Mouse (Mus musculus): ENCODE measurements around the gene Dbn1. TPM values are rescaled to one million over a fixed set of nuclear protein-coding genes. Genes with fewer than 3 reads are reported as not detected.

The Dbn1 gene
- polyA plus RNA-seq, 1 experiment from 2014 or later: 509 TPM

DNA sequence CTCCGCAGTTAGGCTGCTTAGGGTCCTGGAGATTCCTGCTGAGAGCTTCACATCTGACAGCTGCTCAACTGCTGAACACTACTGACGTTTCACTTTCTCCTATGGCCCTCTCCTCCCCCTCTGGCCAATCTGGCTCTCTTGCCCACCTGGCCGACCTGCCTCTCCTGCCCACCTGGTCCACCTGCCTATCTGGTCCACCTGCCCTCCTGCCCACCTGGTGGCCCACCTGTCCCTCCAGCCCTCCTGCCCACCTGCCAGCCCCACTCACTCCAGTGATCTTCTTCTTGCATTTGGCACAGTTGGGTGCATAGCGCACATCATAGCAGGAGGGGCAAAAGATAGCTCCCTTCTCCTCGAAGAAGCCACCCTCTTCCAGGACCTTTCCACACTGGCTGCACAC lies 16.5 kb upstream of the Dbn1 start:
- peaks cover 79% of the 10 kb centered on the region for H3K36me3 ChIP-seq (ENCODE audit: control insufficient read depth, insufficient read depth, low read length)
- H3K4me2 ChIP-seq (ENCODE audit: low read length): no peak overlapping the region
- H3K27me3 ChIP-seq (ENCODE audit: control insufficient read depth, insufficient read depth, low read length): no peaks in the 10 kb centered on the region
- DNase-seq (no peak), ATAC-seq (ENCODE audit: low FRiP score, low TSS enrichment) (no peak)
- no peak overlapping the region for H3K4me3 ChIP-seq (replicated peaks; ENCODE audit: low read depth, low read length)
- WGBS: 88% methylated on average over 5 of the region's 5 CpGs
- H3K9ac ChIP-seq (replicated peaks; ENCODE audit: low read length): no peak overlapping the region
- H3K4me1 ChIP-seq (ENCODE audit: control insufficient read depth, insufficient read depth, low read length): no peaks in the 10 kb centered on the region
- H3K9me3 ChIP-seq (ENCODE audit: control insufficient read depth, low read length): no peaks in the 10 kb centered on the region
- H3K27ac ChIP-seq (replicated peaks; ENCODE audit: low read depth, low read length): no peak overlapping the region

DNA sequence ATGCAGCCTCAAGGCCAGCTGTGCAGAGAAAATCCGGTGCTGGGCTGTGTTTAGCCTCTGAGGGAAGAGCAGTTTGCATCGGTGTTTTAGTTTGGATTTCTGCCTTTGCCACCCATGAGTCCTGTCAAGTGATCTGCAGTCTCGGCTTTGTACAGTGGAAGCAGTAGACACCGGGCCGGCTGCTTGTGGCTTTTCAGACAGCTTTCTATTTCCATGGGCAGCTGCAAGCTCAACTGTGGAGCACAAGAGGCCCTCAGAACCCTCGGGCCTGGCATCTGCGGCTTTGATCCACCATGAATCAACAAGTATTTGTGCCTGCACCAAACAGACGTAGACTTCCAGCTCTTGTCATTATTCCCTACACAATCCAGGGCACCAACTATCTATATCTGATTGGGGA lies 14.5 kb upstream of the Dbn1 start:
- ATAC-seq (ENCODE audit: low FRiP score, low TSS enrichment) (no peak), DNase-seq (no peak)
- WGBS: 86% methylated on average over 8 of the region's 8 CpGs
- Histone ChIP-seq H3K9ac (replicated peaks; ENCODE audit: low read length) (no peak overlapping the region), H3K4me3 (replicated peaks; ENCODE audit: low read depth, low read length) (no peak overlapping the region), H3K36me3 (ENCODE audit: control insufficient read depth, insufficient read depth, low read length) (peaks cover 75% of the 10 kb centered on the region), H3K27me3 (ENCODE audit: control insufficient read depth, insufficient read depth, low read length) (no peaks in the 10 kb centered on the region), H3K27ac (replicated peaks; ENCODE audit: low read depth, low read length) (no peak overlapping the region), H3K4me1 (ENCODE audit: control insufficient read depth, insufficient read depth, low read length) (no peaks in the 10 kb centered on the region), H3K9me3 (ENCODE audit: control insufficient read depth, low read length) (no peaks in the 10 kb centered on the region), H3K4me2 (ENCODE audit: low read length) (no peak overlapping the region)

DNA sequence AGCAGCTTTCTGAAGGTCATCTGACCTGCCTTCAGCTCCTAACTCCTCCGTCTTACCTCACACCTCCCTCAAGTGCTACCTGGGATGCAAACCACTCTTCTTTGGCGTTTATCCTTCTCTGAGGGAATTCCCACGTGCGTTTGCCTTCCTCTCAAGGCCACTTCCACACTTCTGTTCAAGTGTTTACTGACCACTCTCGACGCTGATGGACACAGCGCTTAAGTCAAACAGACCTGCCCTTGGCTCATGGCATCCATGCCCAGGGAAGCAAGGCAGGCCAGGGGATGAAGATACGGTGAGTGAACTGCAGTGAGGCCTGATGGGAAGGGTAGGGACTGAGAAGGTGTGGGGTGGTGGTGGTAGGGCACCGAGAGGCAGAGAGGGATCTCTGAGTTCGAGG lies 12.7 kb upstream of the Dbn1 start:
- Histone ChIP-seq H3K9ac (replicated peaks; ENCODE audit: low read length) (no peak overlapping the region), H3K4me3 (replicated peaks; ENCODE audit: low read depth, low read length) (no peak overlapping the region), H3K4me2 (ENCODE audit: low read length) (no peak overlapping the region), H3K27ac (replicated peaks; ENCODE audit: low read depth, low read length) (no peak overlapping the region), H3K4me1 (ENCODE audit: control insufficient read depth, insufficient read depth, low read length) (peaks cover 12% of the 10 kb centered on the region), H3K27me3 (ENCODE audit: control insufficient read depth, insufficient read depth, low read length) (no peaks in the 10 kb centered on the region), H3K9me3 (ENCODE audit: control insufficient read depth, low read length) (no peaks in the 10 kb centered on the region), H3K36me3 (ENCODE audit: control insufficient read depth, insufficient read depth, low read length) (peaks cover 57% of the 10 kb centered on the region)
- DNase-seq (no peak), ATAC-seq (ENCODE audit: low FRiP score, low TSS enrichment) (no peak)
- 86% methylated on average over 10 of the region's 10 CpGs for WGBS

DNA sequence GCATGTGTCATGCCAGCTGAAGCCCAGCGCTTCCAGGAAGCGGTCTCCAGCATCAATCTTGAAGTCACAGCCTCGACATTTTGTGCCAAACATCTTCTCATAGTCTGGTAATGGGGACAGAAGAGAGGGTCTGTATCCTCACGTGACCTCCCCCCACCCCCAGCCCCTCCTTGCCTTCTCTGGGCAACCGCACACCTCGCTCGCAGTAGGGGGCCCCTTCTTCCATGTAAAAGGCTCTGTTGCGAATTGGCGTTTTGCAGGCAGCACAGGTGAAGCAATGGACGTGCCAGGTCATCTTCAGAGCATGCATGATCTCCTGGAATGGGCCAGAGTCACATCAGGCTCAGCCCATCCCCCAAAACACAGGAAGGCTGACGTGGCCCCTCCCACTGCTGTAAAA lies 11.0 kb upstream of the Dbn1 start:
- DNase-seq: no peak
- H3K36me3 ChIP-seq (ENCODE audit: control insufficient read depth, insufficient read depth, low read length): peaks cover 40% of the 10 kb centered on the region
- 52% methylated on average over 11 of the region's 11 CpGs for WGBS
- H3K27ac ChIP-seq (replicated peaks; ENCODE audit: low read depth, low read length): no peak overlapping the region
- H3K9ac ChIP-seq (replicated peaks; ENCODE audit: low read length): no peak overlapping the region
- no peak for ATAC-seq (ENCODE audit: low FRiP score, low TSS enrichment)
- H3K9me3 ChIP-seq (ENCODE audit: control insufficient read depth, low read length): no peaks in the 10 kb centered on the region
- H3K4me2 ChIP-seq (ENCODE audit: low read length): no peak overlapping the region
- H3K4me3 ChIP-seq (replicated peaks; ENCODE audit: low read depth, low read length): no peak overlapping the region
- H3K27me3 ChIP-seq (ENCODE audit: control insufficient read depth, insufficient read depth, low read length): no peaks in the 10 kb centered on the region
- H3K4me1 ChIP-seq (ENCODE audit: control insufficient read depth, insufficient read depth, low read length): peaks cover 28% of the 10 kb centered on the region

DNA sequence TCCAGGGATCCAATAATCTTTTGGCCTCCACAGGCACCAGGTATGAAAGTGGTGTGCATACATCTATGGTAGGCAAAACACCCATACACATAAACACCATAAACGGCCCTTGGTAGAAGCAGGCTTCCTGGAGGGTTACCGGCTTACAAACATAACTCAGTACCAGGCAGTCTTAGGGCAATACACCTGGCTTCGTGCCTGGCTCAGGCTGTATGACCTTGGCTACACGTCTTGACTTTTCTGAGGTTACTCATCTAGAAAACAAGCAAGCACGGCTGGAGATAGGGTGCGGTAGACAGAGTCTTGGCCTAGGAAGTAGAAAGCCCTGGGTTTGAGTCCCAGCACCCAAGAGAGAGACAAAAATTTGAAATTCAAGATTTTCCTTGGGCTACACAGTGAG lies 8.8 kb upstream of the Dbn1 start:
- no peaks in the 10 kb centered on the region for H3K27me3 ChIP-seq (ENCODE audit: control insufficient read depth, insufficient read depth, low read length)
- ATAC-seq (ENCODE audit: low FRiP score, low TSS enrichment) (no peak), DNase-seq (no peak)
- H3K4me3 ChIP-seq (replicated peaks; ENCODE audit: low read depth, low read length): no peak overlapping the region
- H3K9ac ChIP-seq (replicated peaks; ENCODE audit: low read length): no peak overlapping the region
- peaks cover 22% of the 10 kb centered on the region for H3K36me3 ChIP-seq (ENCODE audit: control insufficient read depth, insufficient read depth, low read length)
- peaks cover 28% of the 10 kb centered on the region for H3K4me1 ChIP-seq (ENCODE audit: control insufficient read depth, insufficient read depth, low read length)
- no peak overlapping the region for H3K4me2 ChIP-seq (ENCODE audit: low read length)
- WGBS: 90% methylated on average over 6 of the region's 6 CpGs
- 0 out of 2 replicates have a peak overlapping the region, but pooled peaks have one; percentile 64 for H3K27ac ChIP-seq (replicated peaks; ENCODE audit: low read depth, low read length)
- no peaks in the 10 kb centered on the region for H3K9me3 ChIP-seq (ENCODE audit: control insufficient read depth, low read length)

DNA sequence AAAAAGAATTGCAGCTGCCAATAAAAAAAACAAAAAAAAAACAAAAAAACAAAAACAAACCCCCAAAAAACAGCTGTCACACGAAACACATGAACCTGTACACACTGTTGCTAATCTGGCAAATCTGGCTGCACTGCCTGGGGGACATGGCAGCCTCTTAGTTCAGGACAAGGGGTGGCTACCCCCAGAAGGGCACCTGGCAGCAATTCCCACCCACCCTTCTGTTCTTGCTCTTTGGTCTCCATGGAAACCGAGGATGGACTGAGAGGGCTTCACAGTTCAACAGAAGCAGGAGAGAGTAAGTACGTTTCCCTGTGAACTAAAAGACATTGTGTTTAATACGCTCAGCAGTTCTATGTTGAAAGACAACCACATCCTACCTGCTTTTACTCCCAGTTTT lies 7.8 kb upstream of the Dbn1 start:
- 0 out of 2 replicates have a peak overlapping the region, but pooled peaks have one; percentile 13 for H3K9ac ChIP-seq (replicated peaks; ENCODE audit: low read length)
- peak overlapping the region; percentile 64; the same call in 1 of the 2 replicates for H3K27ac ChIP-seq (replicated peaks; ENCODE audit: low read depth, low read length)
- H3K4me1 ChIP-seq (ENCODE audit: control insufficient read depth, insufficient read depth, low read length): peaks cover 28% of the 10 kb centered on the region
- peaks cover 21% of the 10 kb centered on the region for H3K36me3 ChIP-seq (ENCODE audit: control insufficient read depth, insufficient read depth, low read length)
- H3K27me3 ChIP-seq (ENCODE audit: control insufficient read depth, insufficient read depth, low read length): no peaks in the 10 kb centered on the region
- 6% methylated on average over 4 of the region's 4 CpGs for WGBS
- ATAC-seq (ENCODE audit: low FRiP score, low TSS enrichment) (no peak), DNase-seq (peak; percentile 67)
- H3K4me3 ChIP-seq (replicated peaks; ENCODE audit: low read depth, low read length): no peak overlapping the region
- H3K4me2 ChIP-seq (ENCODE audit: low read length): 0 out of 2 replicates have a peak overlapping the region, but pooled peaks have one; percentile 19
- no peaks in the 10 kb centered on the region for H3K9me3 ChIP-seq (ENCODE audit: control insufficient read depth, low read length)

DNA sequence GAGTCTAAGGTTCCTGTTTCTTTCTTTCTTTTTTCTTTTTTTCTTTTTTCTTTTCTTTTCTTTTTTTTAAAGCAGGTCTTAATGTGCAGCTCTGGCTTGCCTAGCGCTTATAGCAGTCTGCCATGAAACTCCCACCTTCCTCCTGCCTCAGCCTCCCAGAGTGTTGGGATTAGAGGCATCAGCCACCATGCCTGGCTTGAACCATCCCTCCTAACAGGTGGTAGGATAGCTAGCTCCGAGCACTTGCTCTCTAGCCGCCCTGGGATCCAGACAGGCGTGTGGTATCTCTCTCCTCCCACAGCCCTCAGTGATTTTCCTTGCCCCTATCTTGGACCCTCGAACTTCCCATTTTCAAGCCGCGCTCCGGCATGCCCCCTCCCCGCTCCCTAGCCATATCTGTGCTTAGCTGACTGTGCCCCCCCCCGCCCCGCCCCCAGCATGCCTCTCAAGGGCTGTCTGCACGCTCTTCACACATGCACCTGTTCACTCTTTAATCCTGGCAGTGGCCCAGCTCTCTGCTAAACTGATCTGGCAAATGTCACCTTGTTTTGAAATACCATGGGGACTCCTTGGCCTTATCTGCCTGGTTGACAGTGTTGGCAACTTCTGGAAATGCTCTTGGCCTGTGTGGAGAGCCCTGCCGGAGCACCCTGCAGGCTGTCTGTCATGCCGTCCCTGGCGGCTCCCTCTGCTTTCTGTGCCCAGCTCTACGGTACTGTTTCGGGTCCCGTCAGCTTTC lies 7.1 kb upstream of the Dbn1 start:
- Histone ChIP-seq H3K9me3 (ENCODE audit: control insufficient read depth, low read length) (no peaks in the 10 kb centered on the region), H3K4me1 (ENCODE audit: control insufficient read depth, insufficient read depth, low read length) (peaks cover 28% of the 10 kb centered on the region), H3K27me3 (ENCODE audit: control insufficient read depth, insufficient read depth, low read length) (no peaks in the 10 kb centered on the region), H3K4me2 (ENCODE audit: low read length) (peak overlapping the region; percentile 10; the same call in 1 of the 2 replicates), H3K4me3 (replicated peaks; ENCODE audit: low read depth, low read length) (no peak overlapping the region), H3K36me3 (ENCODE audit: control insufficient read depth, insufficient read depth, low read length) (peaks cover 18% of the 10 kb centered on the region), H3K27ac (replicated peaks; ENCODE audit: low read depth, low read length) (peak overlapping the region; percentile 64), H3K9ac (replicated peaks; ENCODE audit: low read length) (no peak overlapping the region; the same call in 1 of the 2 replicates)
- 15% methylated on average over 18 of the region's 18 CpGs for whole genome bisulfite sequencing
- DNase-seq (peak; percentile 35), ATAC-seq (ENCODE audit: low FRiP score, low TSS enrichment) (no peak)

DNA sequence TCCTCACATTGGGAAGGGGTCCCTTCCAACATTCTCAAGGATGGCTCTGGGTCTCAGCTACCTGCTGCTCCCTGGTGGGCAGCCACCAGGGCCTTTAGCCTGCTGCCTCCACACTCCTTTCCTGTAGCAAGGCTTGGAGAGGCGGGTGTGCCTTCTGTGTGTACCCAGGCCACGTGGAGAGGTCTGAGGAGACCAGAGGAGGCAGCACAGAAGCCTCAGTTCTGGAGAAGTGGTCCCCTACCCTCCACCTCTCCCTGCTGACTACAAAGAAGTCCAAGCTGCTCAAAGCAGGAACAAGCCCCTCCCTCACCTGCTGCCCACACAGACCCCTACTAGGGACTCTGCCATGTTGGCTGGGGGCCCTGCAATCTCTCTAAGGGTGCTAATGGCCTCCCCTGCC lies 6.3 kb upstream of the Dbn1 start:
- Histone ChIP-seq H3K9ac (replicated peaks; ENCODE audit: low read length) (no peak overlapping the region), H3K4me1 (ENCODE audit: control insufficient read depth, insufficient read depth, low read length) (peaks cover 28% of the 10 kb centered on the region), H3K36me3 (ENCODE audit: control insufficient read depth, insufficient read depth, low read length) (peaks cover 13% of the 10 kb centered on the region), H3K9me3 (ENCODE audit: control insufficient read depth, low read length) (no peaks in the 10 kb centered on the region), H3K27ac (replicated peaks; ENCODE audit: low read depth, low read length) (no peak overlapping the region), H3K4me2 (ENCODE audit: low read length) (no peak overlapping the region), H3K27me3 (ENCODE audit: control insufficient read depth, insufficient read depth, low read length) (no peaks in the 10 kb centered on the region), H3K4me3 (replicated peaks; ENCODE audit: low read depth, low read length) (no peak overlapping the region)
- ATAC-seq (ENCODE audit: low FRiP score, low TSS enrichment): no peak; the same call in 1 of the 2 replicates
- DNase-seq: no peak
- 27% methylated on average over 2 of the region's 2 CpGs for WGBS

Measured in midbrain, embryonic 14.5 days (tissue).